Mouse (Mus musculus): ENCODE results near the gene Ncoa7. TPM values are rescaled to one million over a fixed set of nuclear protein-coding genes. Genes with fewer than 3 reads are reported as not detected.

Gene Ncoa7
- polyA plus RNA-seq, 1 experiment from 2014 or later, result 11.5 TPM

- peak; percentile 48 for ATAC-seq (ENCODE audit: insufficient read depth)
- TF ChIP-seq CTCF (IDR thresholded peaks at IDR 0.05; ENCODE audit: low read depth), result no peak
- Histone ChIP-seq H3K4me2 (peak overlapping the region; percentile 88), H3K9ac (peak overlapping the region; percentile 37; the same call in 1 of the 2 replicates), H3K27ac (ENCODE audit: low read depth) (no peak overlapping the region), H3K27me3 (ENCODE audit: insufficient read depth, low read length) (peaks cover 43% of the 10 kb centered on the region), H3K4me3 (ENCODE audit: low read depth, low read length) (peak overlapping the region; percentile 48), H3K9me3 (ENCODE audit: low read depth, low read length) (no peaks in the 10 kb centered on the region), H3K36me3 (ENCODE audit: insufficient read depth) (no peaks in the 10 kb centered on the region), H3K4me1 (ENCODE audit: insufficient read depth) (no peaks in the 10 kb centered on the region)
- under 1% methylated on average over 29 of the region's 29 CpGs for WGBS
- peak; percentile 47 for DNase-seq
Measured at GRCm38 (mm10) chr10:30842228-30842627, 39.1 kb upstream of the Ncoa7 start.

- Histone ChIP-seq H3K4me3 (ENCODE audit: low read depth, low read length) (no peak overlapping the region; the same call in 1 of the 2 replicates), H3K4me2 (peak overlapping the region; percentile 88; the same call in 1 of the 2 replicates), H3K9me3 (ENCODE audit: low read depth, low read length) (no peaks in the 10 kb centered on the region), H3K27ac (ENCODE audit: low read depth) (no peak overlapping the region), H3K9ac (no peak overlapping the region), H3K27me3 (ENCODE audit: insufficient read depth, low read length) (peaks cover 29% of the 10 kb centered on the region), H3K36me3 (ENCODE audit: insufficient read depth) (no peaks in the 10 kb centered on the region), H3K4me1 (ENCODE audit: insufficient read depth) (no peaks in the 10 kb centered on the region)
- ATAC-seq (ENCODE audit: insufficient read depth) (no peak), DNase-seq (no peak)
- TF ChIP-seq CTCF (IDR thresholded peaks at IDR 0.05; ENCODE audit: low read depth), result no peak
- WGBS, result 81% methylated on average over 5 of the region's 5 CpGs
Measured at GRCm38 (mm10) chr10:30840824-30841223, 37.7 kb upstream of the Ncoa7 start.

- H3K9me3 ChIP-seq (ENCODE audit: low read depth, low read length), result no peaks in the 10 kb centered on the region
- no peak overlapping the region for H3K4me2 ChIP-seq
- H3K4me3 ChIP-seq (ENCODE audit: low read depth, low read length), result no peak overlapping the region
- DNase-seq, result peak; percentile 56
- 0% methylated on average over 1 of the region's 1 CpGs for whole genome bisulfite sequencing
- TF ChIP-seq CTCF (IDR thresholded peaks at IDR 0.05; ENCODE audit: low read depth), result peak; percentile 49
- H3K36me3 ChIP-seq (ENCODE audit: insufficient read depth), result no peaks in the 10 kb centered on the region
- H3K27ac ChIP-seq (ENCODE audit: low read depth), result no peak overlapping the region
- peaks cover 13% of the 10 kb centered on the region for H3K27me3 ChIP-seq (ENCODE audit: insufficient read depth, low read length)
- no peaks in the 10 kb centered on the region for H3K4me1 ChIP-seq (ENCODE audit: insufficient read depth)
- H3K9ac ChIP-seq, result no peak overlapping the region
- no peak for ATAC-seq (ENCODE audit: insufficient read depth)
Measured at GRCm38 (mm10) chr10:30838188-30838587, 35.1 kb upstream of the Ncoa7 start.

- no peaks in the 10 kb centered on the region for H3K4me1 ChIP-seq (ENCODE audit: insufficient read depth)
- no peak overlapping the region for H3K27ac ChIP-seq (ENCODE audit: low read depth)
- H3K4me3 ChIP-seq (ENCODE audit: low read depth, low read length), result no peak overlapping the region
- no peaks in the 10 kb centered on the region for H3K27me3 ChIP-seq (ENCODE audit: insufficient read depth, low read length)
- no peak overlapping the region for H3K4me2 ChIP-seq
- peak; percentile 52; the same call in 1 of the 2 replicates for ATAC-seq (ENCODE audit: insufficient read depth)
- H3K9me3 ChIP-seq (ENCODE audit: low read depth, low read length), result no peaks in the 10 kb centered on the region
- peak; percentile 84 for DNase-seq
- peak; percentile 61 for TF ChIP-seq CTCF (IDR thresholded peaks at IDR 0.05; ENCODE audit: low read depth)
- H3K9ac ChIP-seq, result no peak overlapping the region
- H3K36me3 ChIP-seq (ENCODE audit: insufficient read depth), result no peaks in the 10 kb centered on the region
- WGBS, result 4% methylated on average over 1 of the region's 1 CpGs
Measured at GRCm38 (mm10) chr10:30825049-30825448, 21.9 kb upstream of the Ncoa7 start.

- Histone ChIP-seq H3K4me2 (peak overlapping the region; percentile 57), H3K9ac (peak overlapping the region; percentile 40; the same call in 1 of the 2 replicates), H3K27ac (ENCODE audit: low read depth) (no peak overlapping the region; the same call in 1 of the 2 replicates), H3K36me3 (ENCODE audit: insufficient read depth) (no peaks in the 10 kb centered on the region), H3K4me1 (ENCODE audit: insufficient read depth) (no peaks in the 10 kb centered on the region; the same call in 1 of the 2 replicates), H3K4me3 (ENCODE audit: low read depth, low read length) (peak overlapping the region; percentile 39), H3K27me3 (ENCODE audit: insufficient read depth, low read length) (no peaks in the 10 kb centered on the region), H3K9me3 (ENCODE audit: low read depth, low read length) (no peaks in the 10 kb centered on the region)
- DNase-seq (peak; percentile 95), ATAC-seq (ENCODE audit: insufficient read depth) (peak; percentile 94)
- WGBS, result 5% methylated on average over 11 of the region's 11 CpGs
- TF ChIP-seq CTCF (IDR thresholded peaks at IDR 0.05; ENCODE audit: low read depth), result peak; percentile 81
Measured at GRCm38 (mm10) chr10:30810967-30811293, 7.8 kb upstream of the Ncoa7 start.

- ATAC-seq (ENCODE audit: insufficient read depth) (peak; percentile 74), DNase-seq (peak; percentile 48)
- Histone ChIP-seq H3K4me1 (ENCODE audit: insufficient read depth) (no peaks in the 10 kb centered on the region; the same call in 1 of the 2 replicates), H3K9me3 (ENCODE audit: low read depth, low read length) (no peaks in the 10 kb centered on the region), H3K9ac (peak overlapping the region; percentile 40; the same call in 1 of the 2 replicates), H3K27ac (ENCODE audit: low read depth) (no peak overlapping the region; the same call in 1 of the 2 replicates), H3K27me3 (ENCODE audit: insufficient read depth, low read length) (no peaks in the 10 kb centered on the region), H3K4me2 (peak overlapping the region; percentile 57), H3K36me3 (ENCODE audit: insufficient read depth) (no peaks in the 10 kb centered on the region), H3K4me3 (ENCODE audit: low read depth, low read length) (peak overlapping the region; percentile 39)
- TF ChIP-seq CTCF (IDR thresholded peaks at IDR 0.05; ENCODE audit: low read depth), result no peak
- WGBS, result 21% methylated on average over 9 of the region's 9 CpGs
Measured at GRCm38 (mm10) chr10:30810247-30810966, 7.3 kb upstream of the Ncoa7 start.

GRCm38 (mm10) chr10:30803587-30804253 lies 594 bp upstream of the Ncoa7 start:
- Histone ChIP-seq H3K9ac (peak overlapping the region; percentile 83), H3K9me3 (ENCODE audit: low read depth, low read length) (no peaks in the 10 kb centered on the region), H3K4me2 (peak overlapping the region; percentile 67), H3K4me1 (ENCODE audit: insufficient read depth) (no peaks in the 10 kb centered on the region), H3K27ac (ENCODE audit: low read depth) (peak overlapping the region; percentile 96), H3K4me3 (ENCODE audit: low read depth, low read length) (peak overlapping the region; percentile 72), H3K36me3 (ENCODE audit: insufficient read depth) (no peaks in the 10 kb centered on the region), H3K27me3 (ENCODE audit: insufficient read depth, low read length) (no peaks in the 10 kb centered on the region)
- ATAC-seq (ENCODE audit: insufficient read depth), result peak; percentile 10; the same call in 1 of the 2 replicates
- WGBS, result 28% methylated on average over 7 of the region's 7 CpGs
- TF ChIP-seq CTCF (IDR thresholded peaks at IDR 0.05; ENCODE audit: low read depth), result no peak
- no peak for DNase-seq
